Mouse (Mus musculus) C2C12 (cell line): ENCODE results near the gene Stk11. TPM values are rescaled to one million over a fixed set of nuclear protein-coding genes. Genes with fewer than 3 reads are reported as not detected.

Source experiments
- H3K27me3 ChIP-seq: one replicate; pipeline ENCODE4 v1.6.1; 2011; ENCODE audit not compliant: control insufficient read depth, insufficient read depth, insufficient read length
- H3K36me3 ChIP-seq: one replicate; pipeline ENCODE4 v1.6.1; 2011; ENCODE audit not compliant: control insufficient read depth, insufficient read depth
- H3K4me3 ChIP-seq: one replicate; pipeline ENCODE4 v1.5.1; 2011; ENCODE audit warnings: mild to moderate bottlenecking, control low read depth; ENCODE audit not compliant: poor library complexity, insufficient read depth, severe bottlenecking
- H3K79me2 ChIP-seq: one replicate; pipeline ENCODE4 v1.6.1; 2011; ENCODE audit not compliant: control insufficient read depth, insufficient read depth
- H3K79me3 ChIP-seq: one replicate; pipeline ENCODE4 v1.6.1; 2011; ENCODE audit warnings: low read depth, control low read depth
- H3ac ChIP-seq: one replicate; pipeline ENCODE3; 2011; ENCODE audit warnings: low read depth; ENCODE audit not compliant: control insufficient read depth, insufficient read length
- CEBPB ChIP-seq: IDR thresholded peaks from one replicate; pipeline ENCODE4 v1.6.1; 2011; ENCODE audit warnings: low read depth, mild to moderate bottlenecking, control low read depth, moderate library complexity
- CTCF ChIP-seq: IDR thresholded peaks from one replicate; pipeline ENCODE4 v1.5.1; 2011; ENCODE audit not compliant: control insufficient read depth, insufficient read depth, insufficient read length
- FOSL1 ChIP-seq: IDR thresholded peaks from one replicate; pipeline ENCODE4 v1.8.0; 2011; ENCODE audit warnings: mild to moderate bottlenecking, low read length; ENCODE audit not compliant: poor library complexity, insufficient read depth, severe bottlenecking
- MAX ChIP-seq: IDR thresholded peaks from one replicate; pipeline ENCODE4 v1.6.1; 2011; ENCODE audit warnings: mild to moderate bottlenecking, control low read depth
- MYOD1 ChIP-seq: IDR thresholded peaks from one replicate; pipeline ENCODE4 v1.6.1; 2011; ENCODE audit warnings: low read depth; ENCODE audit not compliant: control insufficient read depth, insufficient read length
- MYOG ChIP-seq: IDR thresholded peaks from one replicate; pipeline ENCODE4 v1.6.1; 2011; ENCODE audit not compliant: control insufficient read depth, insufficient read length; ENCODE audit errors: extremely low read depth
- USF1 ChIP-seq: IDR thresholded peaks from one replicate; pipeline ENCODE4 v1.6.1; 2011; ENCODE audit warnings: low read depth, mild to moderate bottlenecking, control low read depth, moderate library complexity
- polyA plus RNA-seq: library from polyadenylated mRNA; unstranded; fragments of >200 nt; fragmentation: generic; extraction: Trizol; gene quantifications from one replicate; pipeline ENCODE4 v1.2.1, GENCODE M21; 2012; ENCODE audit warnings: missing spikeins

Stk11 gene
- polyA plus RNA-seq, 1 experiment, result 106 TPM

- no peak for TF ChIP-seq MAX
- TF ChIP-seq CTCF, result peak; percentile 20
Measured at GRCm38 (mm10) chr10:80175536-80176269, 60.1 kb downstream of the Stk11 start.

GRCm38 (mm10) chr10:80176270-80176834, 60.7 kb downstream of the Stk11 start:
- no peak for TF ChIP-seq CTCF
- no peak for TF ChIP-seq MYOD1
- no peak for TF ChIP-seq MYOG
- TF ChIP-seq MAX, result no peak
- no peak for TF ChIP-seq CEBPB
- TF ChIP-seq FOSL1, result no peak
- no peak for TF ChIP-seq USF1
- H3K79me2 ChIP-seq, result no peaks in the 10 kb centered on the region

More at GRCm38 (mm10) chr10:80175536-80176269, 60.1 kb downstream of the Stk11 start:
- Histone ChIP-seq H3K79me3 (no peaks in the 10 kb centered on the region), H3ac (peak overlapping the region; percentile 31), H3K27me3 (no peaks in the 10 kb centered on the region), H3K79me2 (peaks cover 2% of the 10 kb centered on the region), H3K36me3 (peaks cover 17% of the 10 kb centered on the region), H3K4me3 (no peak overlapping the region)

GRCm38 (mm10) chr10:80177441-80178279, 62.1 kb downstream of the Stk11 start:
- no peaks in the 10 kb centered on the region for H3K27me3 ChIP-seq
- no peaks in the 10 kb centered on the region for H3K79me3 ChIP-seq
- no peaks in the 10 kb centered on the region for H3K79me2 ChIP-seq
- TF ChIP-seq MYOD1, result peak; percentile 28
- TF ChIP-seq MAX, result no peak
- H3K36me3 ChIP-seq, result no peaks in the 10 kb centered on the region
- no peak overlapping the region for H3K4me3 ChIP-seq
- no peak overlapping the region for H3ac ChIP-seq

More at GRCm38 (mm10) chr10:80176270-80176834, 60.7 kb downstream of the Stk11 start:
- no peak overlapping the region for H3ac ChIP-seq
- no peak overlapping the region for H3K4me3 ChIP-seq
- H3K36me3 ChIP-seq, result peaks cover 10% of the 10 kb centered on the region
- H3K79me3 ChIP-seq, result no peaks in the 10 kb centered on the region
- no peaks in the 10 kb centered on the region for H3K27me3 ChIP-seq

GRCm38 (mm10) chr10:80179068-80180051, 63.8 kb downstream of the Stk11 start, which contains the start of gene Efna2:
TSS of gene Efna2 (plus strand) at chr10:80179482.
- no peak for TF ChIP-seq FOSL1
- TF ChIP-seq USF1, result no peak
- TF ChIP-seq CTCF, result no peak
- TF ChIP-seq CEBPB, result no peak
- TF ChIP-seq MYOD1, result no peak
- no peak for TF ChIP-seq MAX
- no peak for TF ChIP-seq MYOG
- Histone ChIP-seq H3K27me3 (no peaks in the 10 kb centered on the region), H3K4me3 (peak within 1 kb of the TSS; percentile 31), H3K79me2 (no peaks in the 10 kb centered on the region), H3K36me3 (no peaks in the 10 kb centered on the region), H3K79me3 (no peaks in the 10 kb centered on the region), H3ac (peak within 1 kb of the TSS; percentile 77)

Other genes with a start within 250 kb of the Stk11 start
- not detected for gene Prtn3, start 241.3 kb upstream of the Stk11 start, polyA plus RNA-seq
- gene Plppr3, start 241.2 kb upstream of the Stk11 start, polyA plus RNA-seq, result 2.3 TPM
- not detected for gene Elane, start 229.6 kb upstream of the Stk11 start, polyA plus RNA-seq
- not detected for gene Cfd, start 224.9 kb upstream of the Stk11 start, polyA plus RNA-seq
- 32.5 TPM for gene Med16, start 206.9 kb upstream of the Stk11 start, polyA plus RNA-seq
- gene Gm26602, start 204.9 kb upstream of the Stk11 start, polyA plus RNA-seq, result not detected
- 0.13 TPM for gene Kiss1r, start 198.8 kb upstream of the Stk11 start, polyA plus RNA-seq
- 46.7 TPM for gene R3hdm4, start 194.6 kb upstream of the Stk11 start, polyA plus RNA-seq
- gene Arid3a, start 188.8 kb upstream of the Stk11 start, polyA plus RNA-seq, result 0.74 TPM
- 48.6 TPM for gene Wdr18, start 155.7 kb upstream of the Stk11 start, polyA plus RNA-seq
- gene Grin3b, start 145.1 kb upstream of the Stk11 start, polyA plus RNA-seq, result 0.30 TPM
- 102 TPM for gene Tmem259, start 131.5 kb upstream of the Stk11 start, polyA plus RNA-seq
- gene Cnn2, start 127.2 kb upstream of the Stk11 start, polyA plus RNA-seq, result 437 TPM
- gene Abca7, start 119.3 kb upstream of the Stk11 start, polyA plus RNA-seq, result 10.7 TPM
- gene Arhgap45, start 99.2 kb upstream of the Stk11 start, polyA plus RNA-seq, result 1.6 TPM
- gene Polr2e, start 76.0 kb upstream of the Stk11 start, polyA plus RNA-seq, result 269 TPM
- gene Gpx4, start 68.6 kb upstream of the Stk11 start, polyA plus RNA-seq, result 964 TPM
- gene Sbno2, start 10.2 kb upstream of the Stk11 start, polyA plus RNA-seq, result 29.4 TPM
- 720 TPM for gene Atp5d, start 22.8 kb downstream of the Stk11 start, polyA plus RNA-seq
- gene Cbarp, start 25.0 kb downstream of the Stk11 start, polyA plus RNA-seq, result 12.1 TPM
- gene Midn, start 32.5 kb downstream of the Stk11 start, polyA plus RNA-seq, result 77.5 TPM
- 30.9 TPM for gene Cirbp, start 50.2 kb downstream of the Stk11 start, polyA plus RNA-seq
- gene 1600002K03Rik, start 57.1 kb downstream of the Stk11 start, polyA plus RNA-seq, result 33.4 TPM
- 3.2 TPM for gene Efna2, start 63.7 kb downstream of the Stk11 start, polyA plus RNA-seq
- 57.7 TPM for gene Mum1, start 110.6 kb downstream of the Stk11 start, polyA plus RNA-seq
- gene Ndufs7, start 133.3 kb downstream of the Stk11 start, polyA plus RNA-seq, result 288 TPM
- 48.3 TPM for gene Gamt, start 145.2 kb downstream of the Stk11 start, polyA plus RNA-seq
- 159 TPM for gene Dazap1, start 145.7 kb downstream of the Stk11 start, polyA plus RNA-seq
- gene Rps15, start 176.7 kb downstream of the Stk11 start, polyA plus RNA-seq, result 5,397 TPM
- gene Apc2, start 180.2 kb downstream of the Stk11 start, polyA plus RNA-seq, result 0.20 TPM
- gene 2310011J03Rik, start 204.7 kb downstream of the Stk11 start, polyA plus RNA-seq, result 62.6 TPM
- gene Pcsk4, start 213.7 kb downstream of the Stk11 start, polyA plus RNA-seq, result 3.2 TPM
- 5.9 TPM for gene Reep6, start 214.2 kb downstream of the Stk11 start, polyA plus RNA-seq
- gene Adamtsl5, start 232.6 kb downstream of the Stk11 start, polyA plus RNA-seq, result 18.3 TPM
- not detected for gene Plk5, start 240.7 kb downstream of the Stk11 start, polyA plus RNA-seq